ENCODE assay signal across 13 mouse cellular contexts in the genomic region with DNA sequence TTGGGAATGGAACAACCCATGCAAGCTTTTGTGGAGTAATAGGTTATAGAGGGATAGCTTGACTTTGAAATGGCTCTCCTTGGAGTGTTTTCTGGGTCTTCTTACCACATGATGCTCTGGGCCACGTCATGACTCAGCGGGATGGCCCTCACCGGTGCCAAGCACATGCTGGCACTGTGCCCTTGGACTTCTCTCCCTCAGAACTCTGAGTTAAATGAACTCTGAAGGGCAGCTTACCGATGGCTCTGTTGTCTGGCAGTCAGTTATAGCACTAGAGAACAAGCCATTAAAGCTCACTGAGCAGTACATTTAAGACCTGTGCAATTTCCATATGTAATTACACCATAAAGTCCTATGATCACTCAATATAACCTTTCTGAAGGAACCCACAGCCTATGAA. TPM values are rescaled to one million over a fixed set of nuclear protein-coding genes. Genes with fewer than 3 reads are reported as not detected.
DNase-seq lines count a peak whose midpoint lies in the region; ATAC-seq lines count a peak whose summit lies in the region.
"Had no signal": no experiment of that assay in that cellular context is flagged by ENCODE, and none has a peak within 500 bp of the region (broad histone marks: within the 10 kb centered on the region; RNA-seq: fewer than 3 reads in every experiment).

No protein-coding gene starts in this region.

- no peaks in the 10 kb centered on the region for H3K9me3 ChIP-seq in kidney, embryonic 16.5 days (ENCODE audit: low read length)
- H3K9me3 ChIP-seq: G1E; heart, embryonic 15.5 days; limb, embryonic 13.5 days had no signal

- no peak overlapping the region for H3K27ac ChIP-seq in kidney, embryonic 16.5 days (ENCODE audit: low read length)
- H3K27ac ChIP-seq: heart, embryonic 15.5 days; limb, embryonic 13.5 days had no signal

- H3K36me3 ChIP-seq in kidney, embryonic 16.5 days (ENCODE audit: insufficient read depth, low read length) = no peaks in the 10 kb centered on the region
- H3K36me3 ChIP-seq: G1E; heart, embryonic 15.5 days had no signal

- ATAC-seq in kidney, embryonic 16.5 days (ENCODE audit: low FRiP score, low TSS enrichment) = no peak
- ATAC-seq in activated CD4-positive, CD25-positive, alpha-beta regulatory T cell, adult 4 months = no peak

- no peak overlapping the region for H3K4me3 ChIP-seq in kidney, embryonic 16.5 days (ENCODE audit: low read length)
- H3K4me3 ChIP-seq: heart, embryonic 15.5 days; limb, embryonic 13.5 days had no signal

- H3K9ac ChIP-seq in kidney, embryonic 16.5 days (replicated peaks; ENCODE audit: low read length) = no peak overlapping the region
- H3K9ac ChIP-seq: heart, embryonic 15.5 days; limb, embryonic 13.5 days had no signal

- H3K27me3 ChIP-seq in kidney, embryonic 16.5 days (ENCODE audit: insufficient read depth, low read length) = no peaks in the 10 kb centered on the region
- H3K27me3 ChIP-seq: heart, embryonic 15.5 days; limb, embryonic 13.5 days had no signal

- 66% methylated on average over 4 of the region's 4 CpGs for WGBS in kidney, embryonic 16.5 days

- peak; percentile 90 for DNase-seq in kidney, adult 11 months
- DNase-seq in 3134 (ENCODE audit: extremely low read depth, insufficient read length, low spot score) = peak; percentile 80
- peak; percentile 68 for DNase-seq in Muller cell, postnatal 12 days (ENCODE audit: inconsistent ontology term)
- DNase-seq in heart, postnatal 14 days = peak; percentile 42 to 64
- DNase-seq in left cerebral cortex, adult 8-10 months (ENCODE audit: low spot score in 2 of 2) = no peak
- DNase-seq: embryo, embryonic 11 days; thymus, adult 18-20 months had no signal

- intact Hi-C loops in heart, postnatal 14 days (cut with DNase I) = no loop called here

- H3K4me1 ChIP-seq in kidney, embryonic 16.5 days (ENCODE audit: insufficient read depth, low read length) = peaks cover 18% of the 10 kb centered on the region

- H3K4me2 ChIP-seq in kidney, embryonic 16.5 days (replicated peaks; ENCODE audit: low read depth, low read length) = no peak overlapping the region
- H3K4me2 ChIP-seq: heart, embryonic 15.5 days; limb, embryonic 13.5 days had no signal

RNA-seq across cellular contexts. Expression of a gene that starts 4.4 kb away (rescaled TPM):
- polyA plus RNA-seq in kidney, embryonic 16.5 days (2015; fragmentation: Nextera tagmentation; extraction: Ambion mirVana) = 7.9 and 9.1 TPM in 2 replicates
- total RNA-seq in heart, postnatal 14 days (2021) = 10 to 100 TPM; 31.6 to 35.6 TPM
- polyA plus RNA-seq in activated CD4-positive, CD25-positive, alpha-beta regulatory T cell, adult 4 months (2017; shearing (Covaris generic)) = 1 to 10 TPM; 1.9 to 2.3 TPM
- 10 to 100 TPM; 16.8 to 19.7 (median 18.8) TPM for total RNA-seq in left cerebral cortex, adult 8-10 months (2022)

RNA-seq across cellular contexts. Expression of a gene that starts 32.2 kb away (rescaled TPM):
- 211 and 218 TPM in 2 replicates for polyA plus RNA-seq in kidney, embryonic 16.5 days (2015; fragmentation: Nextera tagmentation; extraction: Ambion mirVana)
- 10 to 100 TPM; 34.7 to 37.3 TPM for total RNA-seq in heart, postnatal 14 days (2021)
- polyA plus RNA-seq in activated CD4-positive, CD25-positive, alpha-beta regulatory T cell, adult 4 months (2017; shearing (Covaris generic)) = 10 to 100 TPM in 1 of 2 experiments, 1 to 10 TPM in 1; 9.9 to 12.9 TPM
- total RNA-seq in left cerebral cortex, adult 8-10 months (2022) = 10 to 100 TPM; 84.0 to 91.2 (median 86.3) TPM

RNA-seq across cellular contexts. Expression of a gene that starts 32.5 kb away (rescaled TPM):
- polyA plus RNA-seq in kidney, embryonic 16.5 days (2015; fragmentation: Nextera tagmentation; extraction: Ambion mirVana) = 0.58 and 0.64 TPM in 2 replicates
- total RNA-seq in heart, postnatal 14 days (2021) = 1 to 10 TPM in 1 of 2 experiments, under 1 TPM in 1; 0.22 to 2.4 TPM
- under 1 TPM in 1 of 2 experiments, not detected in 1; 0.38 TPM for polyA plus RNA-seq in activated CD4-positive, CD25-positive, alpha-beta regulatory T cell, adult 4 months (2017; shearing (Covaris generic))
- under 1 TPM in 1 of 4 experiments, not detected in 3; 0.44 TPM for total RNA-seq in left cerebral cortex, adult 8-10 months (2022)
- total RNA-seq: megakaryocyte progenitor cell, adult 5-6 weeks had no signal
- polyA plus RNA-seq: G1E had no signal

RNA-seq across cellular contexts. Expression of a gene that starts 48.3 kb away (rescaled TPM):
- polyA plus RNA-seq in kidney, embryonic 16.5 days (2015; fragmentation: Nextera tagmentation; extraction: Ambion mirVana) = 4.3 and 6.1 TPM in 2 replicates
- total RNA-seq in heart, postnatal 14 days (2021) = 1 to 10 TPM; 9.4 to 9.6 TPM
- 1 to 10 TPM in 1 of 2 experiments, under 1 TPM in 1; 0.90 to 1.4 TPM for polyA plus RNA-seq in activated CD4-positive, CD25-positive, alpha-beta regulatory T cell, adult 4 months (2017; shearing (Covaris generic))
- 10 to 100 TPM; 13.8 to 19.5 (median 16.1) TPM for total RNA-seq in left cerebral cortex, adult 8-10 months (2022)

RNA-seq across cellular contexts. Expression of a gene that starts 56.2 kb away (rescaled TPM):
- polyA plus RNA-seq in kidney, embryonic 16.5 days (2015; fragmentation: Nextera tagmentation; extraction: Ambion mirVana) = 141 and 148 TPM in 2 replicates
- 10 to 100 TPM; 57.1 to 62.9 TPM for total RNA-seq in heart, postnatal 14 days (2021)
- 10 to 100 TPM; 75.2 to 93.7 TPM for polyA plus RNA-seq in activated CD4-positive, CD25-positive, alpha-beta regulatory T cell, adult 4 months (2017; shearing (Covaris generic))
- total RNA-seq in left cerebral cortex, adult 8-10 months (2022) = 10 to 100 TPM; 62.7 to 75.7 (median 69.0) TPM

Comparison
In these comparisons a context has a peak if more than half of its experiments do, and no peak if none do; other contexts are left out.
1. DNase-seq: peak in kidney, adult 11 months (single experiment), 3134 (single experiment), Muller cell, postnatal 12 days (single experiment) and heart, postnatal 14 days (2 of 2); none in left cerebral cortex, adult 8-10 months (0 of 2).